Mouse (Mus musculus) hindbrain, embryonic 13.5 days (tissue): ENCODE results near the gene Tuba4a. TPM values are rescaled to one million over a fixed set of nuclear protein-coding genes. Genes with fewer than 3 reads are reported as not detected.

Source experiments
- ATAC-seq: fragments of 200-750 bp; cut with Nextera tagmentation; 2 replicates; pipeline ENCODE4 v1.8.0; 2017; ENCODE audit warnings: moderate TSS enrichment; ENCODE audit not compliant: low FRiP score
- H3K27ac ChIP-seq: fragments of 300-500 bp; sonication (generic); 2 replicates; pipeline ENCODE4 v1.5.1; 2015; ENCODE audit warnings: inconsistent platforms, mild to moderate bottlenecking, moderate library complexity
- H3K27me3 ChIP-seq: fragments of 300-500 bp; sonication (generic); 2 replicates; pipeline ENCODE4 v1.6.1; 2015; ENCODE audit warnings: mild to moderate bottlenecking, inconsistent platforms
- H3K36me3 ChIP-seq: fragments of 300-500 bp; sonication (generic); 2 replicates; pipeline ENCODE4 v1.6.1; 2015; ENCODE audit warnings: mild to moderate bottlenecking, inconsistent platforms
- H3K4me1 ChIP-seq: fragments of 300-500 bp; sonication (generic); replicated peaks from 2 replicates; pipeline ENCODE4 v1.6.1; 2015; ENCODE audit warnings: inconsistent platforms
- H3K4me2 ChIP-seq: fragments of 300-500 bp; sonication (generic); 2 replicates; pipeline ENCODE4 v1.6.1; 2015; ENCODE audit warnings: inconsistent platforms, mild to moderate bottlenecking, moderate library complexity
- H3K4me3 ChIP-seq: fragments of 300-500 bp; sonication (generic); 2 replicates; pipeline ENCODE4 v1.5.1; 2015; ENCODE audit warnings: mild to moderate bottlenecking, inconsistent platforms
- H3K9ac ChIP-seq: fragments of 300-500 bp; sonication (generic); 2 replicates; pipeline ENCODE4 v1.6.1; 2015; ENCODE audit warnings: mild to moderate bottlenecking, inconsistent platforms
- H3K9me3 ChIP-seq: fragments of 300-500 bp; sonication (generic); 2 replicates; pipeline ENCODE4 v1.6.1; 2016; ENCODE audit warnings: inconsistent platforms
- WGBS: fragments of 180-500 bp; shearing (Covaris S2); methylation state at CpG from one replicate; pipeline ENCODE4 v1.1.7; 2015; 5-methylcytosine and 5-hydroxymethylcytosine counted together
- microRNA-seq: library from miRNA; unstranded; fragments of <30 nt; microRNA quantifications from one replicate; pipeline ENCODE4, GENCODE M21; 2016
- polyA plus RNA-seq: library from polyadenylated mRNA; unstranded; fragments of >200 nt; fragmentation: Nextera tagmentation; extraction: Ambion mirVana; gene quantifications from 2 replicates; pipeline ENCODE4 v1.2.1, GENCODE M21; 2015

The Tuba4a gene
- polyA plus RNA-seq, 1 experiment from 2014 or later, result 7.1 TPM

GRCm38 (mm10) chr1:75168472-75169464, 50.9 kb downstream of the Tuba4a start, which contains the start of gene Zfand2b:
Zfand2b (plus strand) TSS chr1:75168646.
- H3K9me3 ChIP-seq, result no peaks in the 10 kb centered on the region
- peak within 1 kb of the TSS; percentile 75 for H3K4me2 ChIP-seq
- ATAC-seq, result peak; percentile 96
- H3K36me3 ChIP-seq, result peaks cover 36% of the 10 kb centered on the region
- H3K9ac ChIP-seq, result peak within 1 kb of the TSS; percentile 76
- no peaks in the 10 kb centered on the region for H3K27me3 ChIP-seq
- H3K27ac ChIP-seq, result peak within 1 kb of the TSS; percentile 94
- H3K4me3 ChIP-seq, result peak within 1 kb of the TSS; percentile 72
- peaks cover 15% of the 10 kb centered on the region for H3K4me1 ChIP-seq
- WGBS, result under 1% methylated on average over 58 of the region's 59 CpGs

GRCm38 (mm10) chr1:75168093-75168471, 51.6 kb downstream of the Tuba4a start:
- ATAC-seq, result peak; percentile 53
- H3K36me3 ChIP-seq, result peaks cover 30% of the 10 kb centered on the region
- H3K4me1 ChIP-seq, result peaks cover 15% of the 10 kb centered on the region
- WGBS, result 8% methylated on average over 7 of the region's 7 CpGs
- no peaks in the 10 kb centered on the region for H3K27me3 ChIP-seq
- H3K4me2 ChIP-seq, result peak overlapping the region; percentile 75
- peak overlapping the region; percentile 56 for H3K27ac ChIP-seq
- H3K4me3 ChIP-seq, result peak overlapping the region; percentile 72
- H3K9ac ChIP-seq, result peak overlapping the region; percentile 76; the same call in 1 of the 2 replicates
- no peaks in the 10 kb centered on the region for H3K9me3 ChIP-seq

Small RNAs within 50 kb of the gene (microRNA-seq; reads per million reads assigned to microRNA genes)
- not detected for gene Gm27943

Other genes starting within 250 kb of the Tuba4a start
- 8.3 and 10.0 TPM in 2 replicates for gene Nhej1, start 94.7 kb downstream of the Tuba4a start, polyA plus RNA-seq
- gene Slc23a3, start 86.0 kb downstream of the Tuba4a start, polyA plus RNA-seq, result 0.09 TPM in 1 of 2 replicates, not detected in the other
- 60.0 and 66.0 TPM in 2 replicates for gene Cnppd1, start 77.2 kb downstream of the Tuba4a start, polyA plus RNA-seq
- 106 and 114 TPM in 2 replicates for gene Retreg2, start 77.1 kb downstream of the Tuba4a start, polyA plus RNA-seq
- gene Zfand2b, start 51.2 kb downstream of the Tuba4a start, polyA plus RNA-seq, result 40.8 and 43.2 TPM in 2 replicates
- 38.4 and 40.3 TPM in 2 replicates for gene Abcb6, start 39.5 kb downstream of the Tuba4a start, polyA plus RNA-seq
- 23.4 and 24.5 TPM in 2 replicates for gene Ankzf1, start 27.7 kb downstream of the Tuba4a start, polyA plus RNA-seq
- 44.7 and 47.7 TPM in 2 replicates for gene Atg9a, start 27.7 kb downstream of the Tuba4a start, polyA plus RNA-seq
- 19.9 and 22.5 TPM in 2 replicates for gene Glb1l, start 9.1 kb downstream of the Tuba4a start, polyA plus RNA-seq
- 138 and 145 TPM in 2 replicates for gene Stk16, start 9.0 kb downstream of the Tuba4a start, polyA plus RNA-seq
- gene A630095N17Rik, start 12.2 kb upstream of the Tuba4a start, polyA plus RNA-seq, result not detected in 2 replicates
- gene Dnajb2, start 16.5 kb upstream of the Tuba4a start, polyA plus RNA-seq, result 59.7 and 62.3 TPM in 2 replicates
- gene Ptprn, start 44.6 kb upstream of the Tuba4a start, polyA plus RNA-seq, result 15.6 and 17.6 TPM in 2 replicates
- 131 and 140 TPM in 2 replicates for gene Resp18, start 58.5 kb upstream of the Tuba4a start, polyA plus RNA-seq
- gene Dnpep, start 98.1 kb upstream of the Tuba4a start, polyA plus RNA-seq, result 161 and 170 TPM in 2 replicates
- 1.8 and 2.9 TPM in 2 replicates for gene Des, start 140.5 kb upstream of the Tuba4a start, polyA plus RNA-seq
- 15.9 and 16.0 TPM in 2 replicates for gene Speg, start 155.4 kb upstream of the Tuba4a start, polyA plus RNA-seq
- gene Gmppa, start 216.1 kb upstream of the Tuba4a start, polyA plus RNA-seq, result 84.0 and 84.4 TPM in 2 replicates
- gene Asic4, start 230.6 kb upstream of the Tuba4a start, polyA plus RNA-seq, result 25.9 and 29.3 TPM in 2 replicates